Mouse (Mus musculus): ENCODE measurements around the gene Ino80e. TPM values are rescaled to one million over a fixed set of nuclear protein-coding genes. Genes with fewer than 3 reads are reported as not detected.

Gene Ino80e
- polyA plus RNA-seq, 1 experiment from 2014 or later: 89.4 TPM

- peak within 1 kb of the TSS; percentile 86 for H3K27ac ChIP-seq (ENCODE audit: low read depth, low read length)
- H3K4me1 ChIP-seq (replicated peaks; ENCODE audit: control insufficient read depth, insufficient read depth, low read length): peaks cover 5% of the 10 kb centered on the region; the same call in 1 of the 2 replicates
- no peaks in the 10 kb centered on the region for H3K9me3 ChIP-seq (ENCODE audit: control insufficient read depth, low read length)
- peak within 1 kb of the TSS; percentile 71 for H3K9ac ChIP-seq (ENCODE audit: low read depth, low read length)
- H3K4me2 ChIP-seq (replicated peaks; ENCODE audit: low read depth, low read length): peak within 1 kb of the TSS; percentile 95
- DNase-seq (ENCODE audit: low spot score) (peak; percentile 99), ATAC-seq (ENCODE audit: low FRiP score) (peak; percentile 97)
- H3K27me3 ChIP-seq (ENCODE audit: control insufficient read depth, insufficient read depth, low read length): no peaks in the 10 kb centered on the region
- H3K36me3 ChIP-seq (ENCODE audit: control insufficient read depth, insufficient read depth, low read length): peaks cover 4% of the 10 kb centered on the region; the same call in 1 of the 2 replicates
- H3K4me3 ChIP-seq (ENCODE audit: low read depth, low read length): peak within 1 kb of the TSS; percentile 80
- WGBS: under 1% methylated on average over 56 of the region's 56 CpGs
Measured at GRCm38 (mm10) chr7:126884286-126885164, 22.3 kb upstream of the Ino80e start, which contains the start of gene Taok2. Gene Taok2 (minus strand): TSS chr7:126884703.

DNA sequence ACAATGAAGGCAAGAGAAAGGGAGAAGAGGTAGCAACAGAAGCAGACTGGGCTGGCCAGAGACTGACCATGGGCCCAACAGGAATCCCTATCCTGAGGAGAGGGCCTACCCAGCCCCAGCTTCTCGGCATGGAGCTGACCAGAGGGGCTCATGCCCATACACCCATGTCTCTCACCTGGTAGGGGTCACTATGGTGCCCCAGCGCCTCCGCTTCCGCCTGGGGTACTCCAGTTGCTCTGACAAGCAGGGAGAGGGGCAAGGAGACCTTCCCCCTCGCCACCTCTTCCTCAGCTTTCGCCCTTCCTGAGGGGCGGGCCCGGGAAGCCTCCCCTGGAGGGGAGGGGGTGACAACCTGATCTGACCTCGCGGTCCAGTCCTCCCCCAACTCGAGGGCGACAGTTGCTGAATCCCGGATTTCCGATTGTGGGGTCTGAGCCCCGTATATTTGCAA, 21.6 kb upstream of the Ino80e start:
- peaks cover 8% of the 10 kb centered on the region; the same call in 1 of the 2 replicates for H3K36me3 ChIP-seq (ENCODE audit: control insufficient read depth, insufficient read depth, low read length)
- DNase-seq (ENCODE audit: low spot score): peak; percentile 40
- H3K27me3 ChIP-seq (ENCODE audit: control insufficient read depth, insufficient read depth, low read length): no peaks in the 10 kb centered on the region
- 1% methylated on average over 15 of the region's 15 CpGs for WGBS
- no peaks in the 10 kb centered on the region for H3K9me3 ChIP-seq (ENCODE audit: control insufficient read depth, low read length)
- H3K27ac ChIP-seq (ENCODE audit: low read depth, low read length): peak overlapping the region; percentile 86; the same call in 1 of the 2 replicates
- peaks cover 5% of the 10 kb centered on the region; the same call in 1 of the 2 replicates for H3K4me1 ChIP-seq (replicated peaks; ENCODE audit: control insufficient read depth, insufficient read depth, low read length)
- peak overlapping the region; percentile 71 for H3K9ac ChIP-seq (ENCODE audit: low read depth, low read length)
- peak overlapping the region; percentile 95 for H3K4me2 ChIP-seq (replicated peaks; ENCODE audit: low read depth, low read length)
- peak; percentile 26; the same call in 1 of the 2 replicates for ATAC-seq (ENCODE audit: low FRiP score)
- H3K4me3 ChIP-seq (ENCODE audit: low read depth, low read length): peak overlapping the region; percentile 80

- H3K27me3 ChIP-seq (ENCODE audit: control insufficient read depth, insufficient read depth, low read length): no peaks in the 10 kb centered on the region
- DNase-seq (ENCODE audit: low spot score): no peak
Measured at GRCm38 (mm10) chr7:126881040-126881439, 18.9 kb upstream of the Ino80e start.

GRCm38 (mm10) chr7:126877239-126877638, 15.1 kb upstream of the Ino80e start:
- H3K36me3 ChIP-seq (ENCODE audit: control insufficient read depth, insufficient read depth, low read length): peaks cover 28% of the 10 kb centered on the region
- no peak overlapping the region for H3K4me3 ChIP-seq (ENCODE audit: low read depth, low read length)
- no peaks in the 10 kb centered on the region for H3K27me3 ChIP-seq (ENCODE audit: control insufficient read depth, insufficient read depth, low read length)
- ATAC-seq (ENCODE audit: low FRiP score): no peak
- no peak overlapping the region for H3K27ac ChIP-seq (ENCODE audit: low read depth, low read length)
- no peak overlapping the region for H3K9ac ChIP-seq (ENCODE audit: low read depth, low read length)
- no peak overlapping the region for H3K4me2 ChIP-seq (replicated peaks; ENCODE audit: low read depth, low read length)
- 100% methylated on average over 1 of the region's 1 CpGs for WGBS
- DNase-seq (ENCODE audit: low spot score): no peak
- H3K4me1 ChIP-seq (replicated peaks; ENCODE audit: control insufficient read depth, insufficient read depth, low read length): peaks cover 2% of the 10 kb centered on the region; the same call in 1 of the 2 replicates
- H3K9me3 ChIP-seq (ENCODE audit: control insufficient read depth, low read length): no peaks in the 10 kb centered on the region

More at GRCm38 (mm10) chr7:126881040-126881439, 18.9 kb upstream of the Ino80e start:
- Histone ChIP-seq H3K36me3 (ENCODE audit: control insufficient read depth, insufficient read depth, low read length) (peaks cover 12% of the 10 kb centered on the region), H3K4me2 (replicated peaks; ENCODE audit: low read depth, low read length) (peak overlapping the region; percentile 95; the same call in 1 of the 2 replicates), H3K9me3 (ENCODE audit: control insufficient read depth, low read length) (no peaks in the 10 kb centered on the region), H3K9ac (ENCODE audit: low read depth, low read length) (no peak overlapping the region), H3K27ac (ENCODE audit: low read depth, low read length) (peak overlapping the region; percentile 25; the same call in 1 of the 2 replicates), H3K4me3 (ENCODE audit: low read depth, low read length) (no peak overlapping the region), H3K4me1 (replicated peaks; ENCODE audit: control insufficient read depth, insufficient read depth, low read length) (peaks cover 5% of the 10 kb centered on the region; the same call in 1 of the 2 replicates)
- WGBS: 89% methylated on average over 6 of the region's 6 CpGs
- ATAC-seq (ENCODE audit: low FRiP score): no peak

GRCm38 (mm10) chr7:126870520-126870891, 8.3 kb upstream of the Ino80e start:
- no peaks in the 10 kb centered on the region for H3K27me3 ChIP-seq (ENCODE audit: control insufficient read depth, insufficient read depth, low read length)
- ATAC-seq (ENCODE audit: low FRiP score): no peak
- WGBS: 96% methylated on average over 2 of the region's 2 CpGs

GRCm38 (mm10) chr7:126869780-126870519, 7.8 kb upstream of the Ino80e start:
- H3K27ac ChIP-seq (ENCODE audit: low read depth, low read length): no peak overlapping the region
- DNase-seq (ENCODE audit: low spot score) (no peak), ATAC-seq (ENCODE audit: low FRiP score) (no peak)
- H3K36me3 ChIP-seq (ENCODE audit: control insufficient read depth, insufficient read depth, low read length): peaks cover 41% of the 10 kb centered on the region
- no peaks in the 10 kb centered on the region for H3K9me3 ChIP-seq (ENCODE audit: control insufficient read depth, low read length)
- no peak overlapping the region for H3K9ac ChIP-seq (ENCODE audit: low read depth, low read length)
- H3K4me2 ChIP-seq (replicated peaks; ENCODE audit: low read depth, low read length): no peak overlapping the region
- no peak overlapping the region for H3K4me3 ChIP-seq (ENCODE audit: low read depth, low read length)
- WGBS: 92% methylated on average over 23 of the region's 23 CpGs
- no peaks in the 10 kb centered on the region for H3K27me3 ChIP-seq (ENCODE audit: control insufficient read depth, insufficient read depth, low read length)
- H3K4me1 ChIP-seq (replicated peaks; ENCODE audit: control insufficient read depth, insufficient read depth, low read length): no peaks in the 10 kb centered on the region

More at GRCm38 (mm10) chr7:126870520-126870891, 8.3 kb upstream of the Ino80e start:
- H3K9me3 ChIP-seq (ENCODE audit: control insufficient read depth, low read length): no peaks in the 10 kb centered on the region
- no peak overlapping the region for H3K9ac ChIP-seq (ENCODE audit: low read depth, low read length)
- no peak overlapping the region for H3K4me3 ChIP-seq (ENCODE audit: low read depth, low read length)
- peaks cover 39% of the 10 kb centered on the region for H3K36me3 ChIP-seq (ENCODE audit: control insufficient read depth, insufficient read depth, low read length)
- H3K4me2 ChIP-seq (replicated peaks; ENCODE audit: low read depth, low read length): no peak overlapping the region
- H3K4me1 ChIP-seq (replicated peaks; ENCODE audit: control insufficient read depth, insufficient read depth, low read length): no peaks in the 10 kb centered on the region
- no peak for DNase-seq (ENCODE audit: low spot score)
- no peak overlapping the region for H3K27ac ChIP-seq (ENCODE audit: low read depth, low read length)

- H3K36me3 ChIP-seq (ENCODE audit: control insufficient read depth, insufficient read depth, low read length): peaks cover 31% of the 10 kb centered on the region; the same call in 1 of the 2 replicates
- H3K4me1 ChIP-seq (replicated peaks; ENCODE audit: control insufficient read depth, insufficient read depth, low read length): peaks cover 14% of the 10 kb centered on the region
- H3K4me2 ChIP-seq (replicated peaks; ENCODE audit: low read depth, low read length): no peak overlapping the region
- DNase-seq (ENCODE audit: low spot score) (no peak), ATAC-seq (ENCODE audit: low FRiP score) (no peak)
- no peaks in the 10 kb centered on the region for H3K27me3 ChIP-seq (ENCODE audit: control insufficient read depth, insufficient read depth, low read length)
- WGBS: 90% methylated on average over 12 of the region's 12 CpGs
- no peak overlapping the region for H3K4me3 ChIP-seq (ENCODE audit: low read depth, low read length)
- no peak overlapping the region for H3K27ac ChIP-seq (ENCODE audit: low read depth, low read length)
- no peaks in the 10 kb centered on the region for H3K9me3 ChIP-seq (ENCODE audit: control insufficient read depth, low read length)
- no peak overlapping the region for H3K9ac ChIP-seq (ENCODE audit: low read depth, low read length)
Measured at GRCm38 (mm10) chr7:126868003-126868402, 5.8 kb upstream of the Ino80e start.

- 89% methylated on average over 2 of the region's 2 CpGs for WGBS
Measured at GRCm38 (mm10) chr7:126867534-126867933, 5.4 kb upstream of the Ino80e start.

More at GRCm38 (mm10) chr7:126867534-126867933, 5.4 kb upstream of the Ino80e start:
- no peak overlapping the region for H3K9ac ChIP-seq (ENCODE audit: low read depth, low read length)
- H3K4me2 ChIP-seq (replicated peaks; ENCODE audit: low read depth, low read length): no peak overlapping the region
- no peak overlapping the region for H3K4me3 ChIP-seq (ENCODE audit: low read depth, low read length)
- H3K27me3 ChIP-seq (ENCODE audit: control insufficient read depth, insufficient read depth, low read length): no peaks in the 10 kb centered on the region
- H3K27ac ChIP-seq (ENCODE audit: low read depth, low read length): no peak overlapping the region
- no peak for DNase-seq (ENCODE audit: low spot score)
- peaks cover 15% of the 10 kb centered on the region for H3K4me1 ChIP-seq (replicated peaks; ENCODE audit: control insufficient read depth, insufficient read depth, low read length)
- H3K36me3 ChIP-seq (ENCODE audit: control insufficient read depth, insufficient read depth, low read length): peaks cover 28% of the 10 kb centered on the region; the same call in 1 of the 2 replicates
- H3K9me3 ChIP-seq (ENCODE audit: control insufficient read depth, low read length): no peaks in the 10 kb centered on the region
- ATAC-seq (ENCODE audit: low FRiP score): no peak
